Mouse (Mus musculus): Measurements from ENCODE around the gene Mcmbp.

DNA sequence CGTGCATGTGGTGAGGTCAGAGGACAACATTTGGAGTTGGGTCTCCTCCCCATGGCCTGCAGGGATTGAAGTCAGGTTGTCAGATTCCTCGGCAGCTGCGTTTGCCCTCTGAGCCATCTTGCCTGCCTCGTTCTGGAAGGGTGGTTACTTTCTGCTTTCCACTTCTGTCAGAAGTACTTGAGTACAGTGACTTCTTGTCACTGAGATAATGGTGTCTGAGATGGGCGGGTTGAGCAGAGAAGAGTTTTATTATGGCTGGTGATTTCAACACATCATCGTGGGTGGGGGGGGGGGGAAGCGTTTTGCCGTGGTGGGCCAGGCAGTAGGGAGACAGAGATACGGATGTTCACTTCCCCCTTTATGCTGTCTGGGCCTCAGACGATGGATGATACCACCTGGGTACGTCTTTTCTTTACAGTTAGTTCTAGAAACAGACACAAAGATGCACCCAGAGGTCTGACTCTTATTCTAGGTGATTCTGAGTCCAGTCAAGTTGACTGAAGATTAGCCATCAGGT, 75.4 kb downstream of the Mcmbp start:
- TF ChIP-seq GATA1 (IDR thresholded peaks at IDR 0.05; ENCODE audit: borderline replicate concordance, low read length): no peak
- no peak for TF ChIP-seq POLR2AphosphoS5 (IDR thresholded peaks at IDR 0.05; ENCODE audit: insufficient replicate concordance, low read depth, low read length)
- TF ChIP-seq CTCF (IDR thresholded peaks at IDR 0.05; ENCODE audit: low read depth, low read length): no peak
- TF ChIP-seq GATA2 (IDR thresholded peaks at IDR 0.05; ENCODE audit: borderline replicate concordance, low read depth, low read length): no peak
- peak; percentile 15; the same call in 1 of the 2 replicates for TF ChIP-seq TAL1 (conservative IDR thresholded peaks at IDR 0.05; ENCODE audit: low read depth, low read length)
